Mouse (Mus musculus) adrenal gland, postnatal 14 days (tissue): ENCODE results near the gene Prph. TPM values are rescaled to one million over a fixed set of nuclear protein-coding genes. Genes with fewer than 3 reads are reported as not detected.

Experiments
- DNase-seq: peaks from one replicate; pipeline ENCODE4 v3.0.0; 2021; ENCODE audit warnings: mixed read lengths
- microRNA-seq, 2 experiments: library from miRNA; unstranded; fragments of <30 nt; microRNA quantifications; one replicate each; pipeline ENCODE4 v1.2.0; 2021
- total RNA-seq: library from RNA; stranded (reverse); gene quantifications from 2 replicates; pipeline ENCODE4 v1.2.3, GENCODE M21; 2021

The Prph gene
- total RNA-seq, 1 experiment from 2014 or later: 6.5 TPM

- DNase-seq: no peak
These were observed 43.5 kb downstream of the Prph start for GRCm38 (mm10) chr15:99098493-99098861.

GRCm38 (mm10) chr15:99099139-99099556 is 44.2 kb downstream of the Prph start:
- peak; percentile 82 for DNase-seq

- no peak for DNase-seq
These were observed 45.0 kb downstream of the Prph start for GRCm38 (mm10) chr15:99099984-99100383.

- DNase-seq: peak; percentile 36
These were observed 50.3 kb downstream of the Prph start for GRCm38 (mm10) chr15:99105238-99105637.

GRCm38 (mm10) chr15:99107866-99108265 is 52.9 kb downstream of the Prph start:
- DNase-seq: no peak

Small RNAs within 50 kb of the gene (microRNA-seq; reads per million reads assigned to microRNA genes)
- gene Mir6960: 0 reads per million in 2 experiments

Other genes with a start within 250 kb of the Prph start
- 0.11 TPM in 1 of 2 replicates, not detected in the other for gene Ddn, start 245.7 kb upstream of the Prph start, total RNA-seq
- 59.1 and 62.5 TPM in 2 replicates for gene Prkag1, start 223.7 kb upstream of the Prph start, total RNA-seq
- 64.0 and 66.6 TPM in 2 replicates for gene Kmt2d, start 184.0 kb upstream of the Prph start, total RNA-seq
- gene Rhebl1, start 160.6 kb upstream of the Prph start, total RNA-seq: 3.0 and 3.6 TPM in 2 replicates
- gene Dhh, start 156.6 kb upstream of the Prph start, total RNA-seq: 1.9 and 3.5 TPM in 2 replicates
- gene Lmbr1l, start 136.9 kb upstream of the Prph start, total RNA-seq: 21.4 and 26.3 TPM in 2 replicates
- 337 and 342 TPM in 2 replicates for gene Tuba1b, start 120.6 kb upstream of the Prph start, total RNA-seq
- not detected in 2 replicates for gene Gm49450, start 101.6 kb upstream of the Prph start, total RNA-seq
- gene Tuba1a, start 101.5 kb upstream of the Prph start, total RNA-seq: 124 and 185 TPM in 2 replicates
- gene Tuba1c, start 25.3 kb upstream of the Prph start, total RNA-seq: 200 and 223 TPM in 2 replicates
- gene Troap, start 19.4 kb downstream of the Prph start, total RNA-seq: 6.3 and 6.9 TPM in 2 replicates
- not detected in 2 replicates for gene C1ql4, start 32.6 kb downstream of the Prph start, total RNA-seq
- 7.1 and 13.9 TPM in 2 replicates for gene Dnajc22, start 38.0 kb downstream of the Prph start, total RNA-seq
- 18.5 and 19.9 TPM in 2 replicates for gene Spats2, start 70.7 kb downstream of the Prph start, total RNA-seq
- gene Kcnh3, start 169.7 kb downstream of the Prph start, total RNA-seq: 1.1 and 1.8 TPM in 2 replicates
- 41.4 and 41.9 TPM in 2 replicates for gene Mcrs1, start 196.8 kb downstream of the Prph start, total RNA-seq
- 44.8 and 46.5 TPM in 2 replicates for gene Prpf40b, start 239.9 kb downstream of the Prph start, total RNA-seq
- gene Fam186b, start 240.7 kb downstream of the Prph start, total RNA-seq: 2.0 and 2.8 TPM in 2 replicates